Mouse (Mus musculus): ENCODE measurements at regions not wholly inside any gene's neighbourhood (a gene's known extent, or its start where the extent isn't known, plus 50 kb on each side); places are given as distances from the start of the nearest gene placed in this dataset.

DNA sequence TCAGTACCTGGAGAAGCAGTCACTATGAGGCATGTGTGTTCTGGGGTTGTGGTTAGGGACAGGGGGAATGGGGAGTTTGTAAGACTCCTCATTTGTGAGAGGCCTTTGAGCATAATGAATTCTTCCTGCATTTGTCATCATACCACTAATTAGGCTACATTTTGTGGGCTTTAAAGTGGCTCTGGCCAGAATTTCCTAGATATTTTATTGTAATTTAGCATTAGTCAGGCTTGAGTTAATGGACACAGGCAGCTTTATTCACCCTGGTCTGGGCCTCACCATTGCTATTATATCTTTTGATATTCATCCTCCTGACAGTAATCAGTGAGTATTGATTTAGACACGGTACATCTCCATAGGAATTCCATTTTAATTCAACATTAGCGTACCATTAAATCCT lies 151.8 kb upstream of the Ntf3 start:
- H3K27me3 ChIP-seq (replicated peaks), result no peaks in the 10 kb centered on the region
- no peaks in the 10 kb centered on the region for H3K9me3 ChIP-seq
- H3K4me3 ChIP-seq (replicated peaks), result no peak overlapping the region
- H3K4me1 ChIP-seq, result no peaks in the 10 kb centered on the region
- TF ChIP-seq GATA1 (IDR thresholded peaks at IDR 0.05; ENCODE audit: borderline replicate concordance, low read length), result no peak
- TF ChIP-seq FLI1 (IDR thresholded peaks at IDR 0.05; ENCODE audit: low read length), result no peak
- no peaks in the 10 kb centered on the region for H3K36me3 ChIP-seq (replicated peaks; ENCODE audit: low read length)

DNA sequence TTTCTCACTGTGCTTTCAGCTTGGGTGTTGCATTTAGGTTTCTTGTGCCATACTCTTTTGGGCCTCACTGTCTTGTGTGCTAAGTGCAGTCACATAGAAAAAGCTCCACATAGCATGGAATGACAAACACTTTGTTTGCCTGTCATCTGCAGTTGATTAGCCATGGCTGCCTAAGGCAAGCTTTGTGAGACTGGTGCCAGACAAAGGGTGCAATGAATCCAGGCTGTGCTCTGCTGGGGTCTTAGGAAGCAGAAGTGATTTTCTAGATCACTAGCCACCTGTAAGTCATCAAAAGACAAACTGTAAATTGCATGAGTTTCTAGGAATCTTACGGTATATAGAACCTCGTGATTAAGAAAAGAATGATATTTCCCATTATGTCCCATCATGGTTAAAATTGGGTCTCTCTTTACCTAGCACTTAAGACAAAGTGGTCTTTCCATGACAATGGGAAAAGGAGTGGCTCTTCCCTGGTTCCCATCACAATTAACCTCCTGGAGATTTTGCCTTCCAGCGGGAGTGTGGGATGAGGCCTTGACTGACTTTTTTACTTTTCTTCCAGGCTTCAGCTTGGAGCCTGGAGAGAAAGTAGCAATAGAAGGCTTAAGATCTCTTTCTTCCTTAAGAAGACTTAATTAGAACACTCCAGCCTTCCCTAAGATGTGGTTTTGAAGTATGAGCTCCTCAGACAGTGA lies 144.2 kb upstream of the Ntf3 start:
- Histone ChIP-seq H3K9me3 (no peaks in the 10 kb centered on the region), H3K27me3 (replicated peaks) (no peaks in the 10 kb centered on the region), H3K4me1 (no peaks in the 10 kb centered on the region), H3K36me3 (replicated peaks; ENCODE audit: low read length) (no peaks in the 10 kb centered on the region), H3K4me3 (replicated peaks) (no peak overlapping the region)
- TF ChIP-seq GATA1 (IDR thresholded peaks at IDR 0.05; ENCODE audit: borderline replicate concordance, low read length), result no peak
- no peak for TF ChIP-seq FLI1 (IDR thresholded peaks at IDR 0.05; ENCODE audit: low read length)

GRCm38 (mm10) chr6:126303086-126303485 lies 136.4 kb upstream of the Ntf3 start:
- H3K4me3 ChIP-seq (replicated peaks), result no peak overlapping the region
- TF ChIP-seq FLI1 (IDR thresholded peaks at IDR 0.05; ENCODE audit: low read length), result no peak
- TF ChIP-seq GATA1 (IDR thresholded peaks at IDR 0.05; ENCODE audit: borderline replicate concordance, low read length), result no peak
- no peaks in the 10 kb centered on the region for H3K9me3 ChIP-seq
- no peaks in the 10 kb centered on the region for H3K36me3 ChIP-seq (replicated peaks; ENCODE audit: low read length)
- H3K27me3 ChIP-seq (replicated peaks), result no peaks in the 10 kb centered on the region
- no peaks in the 10 kb centered on the region for H3K4me1 ChIP-seq

- no peaks in the 10 kb centered on the region for H3K9me3 ChIP-seq
- TF ChIP-seq FLI1 (IDR thresholded peaks at IDR 0.05; ENCODE audit: low read length), result no peak
- no peak for TF ChIP-seq GATA1 (IDR thresholded peaks at IDR 0.05; ENCODE audit: borderline replicate concordance, low read length)
- H3K36me3 ChIP-seq (replicated peaks; ENCODE audit: low read length), result no peaks in the 10 kb centered on the region
Observed at GRCm38 (mm10) chr6:126291581-126291980, 124.9 kb upstream of the Ntf3 start.

GRCm38 (mm10) chr6:126287166-126287565 lies 120.5 kb upstream of the Ntf3 start:
- Histone ChIP-seq H3K4me1 (no peaks in the 10 kb centered on the region), H3K36me3 (replicated peaks; ENCODE audit: low read length) (no peaks in the 10 kb centered on the region), H3K9me3 (no peaks in the 10 kb centered on the region), H3K4me3 (replicated peaks) (no peak overlapping the region), H3K27me3 (replicated peaks) (no peaks in the 10 kb centered on the region)
- TF ChIP-seq GATA1 (IDR thresholded peaks at IDR 0.05; ENCODE audit: borderline replicate concordance, low read length), result no peak
- TF ChIP-seq FLI1 (IDR thresholded peaks at IDR 0.05; ENCODE audit: low read length), result no peak

More at GRCm38 (mm10) chr6:126291581-126291980, 124.9 kb upstream of the Ntf3 start:
- Histone ChIP-seq H3K27me3 (replicated peaks) (no peaks in the 10 kb centered on the region), H3K4me1 (no peaks in the 10 kb centered on the region), H3K4me3 (replicated peaks) (no peak overlapping the region)

GRCm38 (mm10) chr6:126286201-126286600 lies 119.5 kb upstream of the Ntf3 start:
- H3K36me3 ChIP-seq (replicated peaks; ENCODE audit: low read length), result no peaks in the 10 kb centered on the region
- H3K27me3 ChIP-seq (replicated peaks), result no peaks in the 10 kb centered on the region
- no peak overlapping the region for H3K4me3 ChIP-seq (replicated peaks)
- TF ChIP-seq FLI1 (IDR thresholded peaks at IDR 0.05; ENCODE audit: low read length) (no peak), GATA1 (IDR thresholded peaks at IDR 0.05; ENCODE audit: borderline replicate concordance, low read length) (no peak)
- H3K9me3 ChIP-seq, result no peaks in the 10 kb centered on the region
- no peaks in the 10 kb centered on the region for H3K4me1 ChIP-seq

DNA sequence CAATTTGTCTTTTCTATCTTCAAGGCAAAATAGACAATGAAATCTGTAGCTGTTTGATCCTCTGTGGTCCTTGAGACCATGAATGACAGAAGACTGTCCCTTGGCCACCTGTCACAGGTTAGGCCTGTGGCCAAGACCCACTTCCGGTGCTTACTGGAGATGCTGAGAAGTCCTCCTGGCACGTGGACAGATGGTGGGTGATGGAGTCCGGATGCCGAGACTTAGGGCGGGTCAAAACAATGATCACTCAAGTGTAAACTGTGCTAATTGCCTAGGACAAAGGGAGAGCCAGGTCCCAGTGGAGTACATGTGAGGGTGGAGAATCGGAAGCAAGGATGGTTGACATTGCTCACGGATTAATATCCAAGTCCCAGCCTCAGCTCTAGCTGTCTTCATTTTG lies 117.7 kb upstream of the Ntf3 start:
- TF ChIP-seq GATA1 (IDR thresholded peaks at IDR 0.05; ENCODE audit: borderline replicate concordance, low read length), result no peak
- TF ChIP-seq FLI1 (IDR thresholded peaks at IDR 0.05; ENCODE audit: low read length), result no peak

GRCm38 (mm10) chr6:126280352-126280751 lies 113.6 kb upstream of the Ntf3 start:
- Histone ChIP-seq H3K9me3 (no peaks in the 10 kb centered on the region), H3K36me3 (replicated peaks; ENCODE audit: low read length) (no peaks in the 10 kb centered on the region), H3K4me1 (no peaks in the 10 kb centered on the region), H3K4me3 (replicated peaks) (no peak overlapping the region), H3K27me3 (replicated peaks) (no peaks in the 10 kb centered on the region)
- TF ChIP-seq FLI1 (IDR thresholded peaks at IDR 0.05; ENCODE audit: low read length) (no peak), GATA1 (IDR thresholded peaks at IDR 0.05; ENCODE audit: borderline replicate concordance, low read length) (no peak)

More for the DNA sequence above, 117.7 kb upstream of the Ntf3 start:
- Histone ChIP-seq H3K4me1 (no peaks in the 10 kb centered on the region), H3K27me3 (replicated peaks) (no peaks in the 10 kb centered on the region), H3K4me3 (replicated peaks) (no peak overlapping the region), H3K36me3 (replicated peaks; ENCODE audit: low read length) (no peaks in the 10 kb centered on the region), H3K9me3 (no peaks in the 10 kb centered on the region)

DNA sequence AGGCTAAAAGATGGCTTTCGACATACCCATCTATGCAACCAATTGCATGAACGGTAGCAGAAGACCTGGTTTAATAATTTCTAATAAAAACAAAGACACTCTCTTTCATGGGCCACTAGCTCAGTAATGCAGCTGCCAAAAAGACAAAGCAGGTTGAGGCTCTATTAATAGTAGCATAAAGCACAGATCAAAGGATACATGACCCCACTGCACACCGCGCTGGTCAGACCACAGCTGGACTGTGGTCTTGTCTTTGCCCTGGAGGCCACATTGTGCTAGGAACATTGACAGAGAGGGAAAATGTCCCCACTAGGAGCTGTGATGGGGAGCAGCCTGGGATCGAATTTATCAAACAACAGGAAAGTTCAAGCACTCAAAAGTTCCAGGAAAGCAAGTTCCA lies 79.3 kb upstream of the Ntf3 start:
- Histone ChIP-seq H3K9me3 (peaks cover 3% of the 10 kb centered on the region; the same call in 1 of the 2 replicates), H3K4me1 (no peaks in the 10 kb centered on the region), H3K27me3 (replicated peaks) (no peaks in the 10 kb centered on the region), H3K4me3 (replicated peaks) (no peak overlapping the region), H3K36me3 (replicated peaks; ENCODE audit: low read length) (no peaks in the 10 kb centered on the region)
- no peak for TF ChIP-seq GATA1 (IDR thresholded peaks at IDR 0.05; ENCODE audit: borderline replicate concordance, low read length)
- no peak for TF ChIP-seq FLI1 (IDR thresholded peaks at IDR 0.05; ENCODE audit: low read length)

- Histone ChIP-seq H3K36me3 (replicated peaks; ENCODE audit: low read length) (no peaks in the 10 kb centered on the region), H3K27me3 (replicated peaks) (no peaks in the 10 kb centered on the region), H3K9me3 (no peaks in the 10 kb centered on the region), H3K4me3 (replicated peaks) (no peak overlapping the region), H3K4me1 (no peaks in the 10 kb centered on the region)
- TF ChIP-seq GATA1 (IDR thresholded peaks at IDR 0.05; ENCODE audit: borderline replicate concordance, low read length) (no peak), FLI1 (IDR thresholded peaks at IDR 0.05; ENCODE audit: low read length) (no peak)
Observed at GRCm38 (mm10) chr6:126245431-126245830, 78.7 kb upstream of the Ntf3 start.
